Mouse (Mus musculus) CD8-positive naive resting alpha-beta T cell, adult 2 months (primary cell): ENCODE results near the gene Man2a1.

Experiments used
- DNase-seq, 2 experiments: peaks; one replicate each; pipeline ENCODE4 v3.0.0; 2022; ENCODE audit warnings: low read depth in 2 of 2, low spot score in 2 of 2

Man2a1 gene

DNA sequence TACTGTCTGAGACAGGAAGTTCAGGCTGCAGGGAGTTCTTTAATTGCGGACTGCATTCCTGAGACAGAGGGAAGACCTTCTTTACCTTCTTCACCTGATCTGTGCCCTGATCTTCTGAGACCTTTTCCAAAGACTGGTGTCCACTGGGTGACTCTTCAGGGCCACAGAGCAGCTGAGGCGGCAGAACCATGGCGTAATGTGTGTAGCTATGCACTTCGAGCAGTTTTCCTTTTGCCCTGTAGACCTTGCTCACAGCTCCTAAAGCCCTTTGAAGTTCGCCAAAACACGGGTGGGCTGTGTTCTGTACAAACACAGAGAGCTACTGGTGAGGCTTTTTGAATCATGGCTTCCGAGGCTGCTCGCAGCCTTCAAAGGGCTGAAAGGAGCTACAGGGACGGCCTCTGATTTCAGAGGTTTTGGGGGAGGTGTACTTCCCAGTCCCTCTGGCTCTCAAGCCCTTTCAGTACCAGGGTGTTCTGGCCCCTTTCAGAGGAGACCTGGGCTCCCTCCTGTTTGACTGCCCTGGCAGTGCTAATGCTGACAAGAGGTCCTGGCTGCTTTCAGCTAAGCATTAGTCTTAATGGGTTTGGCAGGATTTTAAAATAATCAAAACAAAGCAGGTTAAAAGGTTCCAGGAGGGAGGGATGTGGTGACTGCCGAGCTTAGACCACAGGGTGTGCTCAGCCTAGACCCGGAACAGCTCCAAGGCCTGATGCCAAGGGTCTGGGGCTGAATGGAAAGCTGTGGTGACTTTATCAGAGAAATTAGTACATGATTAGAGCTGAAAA is 201.8 kb downstream of the Man2a1 start:
- no peak for DNase-seq

DNA sequence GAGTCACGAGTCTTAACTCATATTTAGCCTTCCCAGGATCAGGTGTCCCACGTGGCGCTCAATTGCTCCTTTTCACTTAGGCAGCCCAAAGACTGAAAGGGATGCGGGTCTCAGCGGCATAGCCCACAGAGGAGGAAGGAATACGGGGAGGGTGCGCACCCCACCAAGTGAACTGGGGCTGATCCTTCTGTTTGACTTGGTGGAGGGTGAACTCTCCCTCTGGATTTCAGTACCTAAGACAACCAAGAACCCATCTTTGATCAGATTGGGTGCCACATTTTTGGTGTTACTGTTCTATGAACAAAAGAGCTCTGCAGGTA is 202.4 kb downstream of the Man2a1 start:
- no peak for DNase-seq
